Mouse (Mus musculus): ENCODE data around the gene Abcc5.

Abcc5 gene

DNA sequence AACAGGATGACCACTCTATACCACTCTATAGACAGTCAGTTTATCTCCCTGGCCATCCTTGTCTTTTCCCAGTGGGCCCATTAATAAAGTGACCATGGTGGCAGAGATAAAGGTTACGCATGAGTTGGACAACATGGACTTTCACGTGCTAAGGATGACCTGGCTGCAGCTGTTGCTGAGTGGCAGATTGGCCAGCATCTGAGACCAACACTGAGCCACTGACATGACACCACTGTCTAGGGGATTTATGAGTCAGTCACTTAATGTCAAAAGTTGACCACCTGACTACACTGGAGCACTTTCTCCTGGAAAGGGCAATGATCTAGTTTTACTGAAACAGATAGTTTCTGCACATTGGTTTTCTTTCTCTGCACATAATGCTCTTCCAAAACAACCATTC lies 71.4 kb downstream of the Abcc5 start:
- no peak for DNase-seq

DNA sequence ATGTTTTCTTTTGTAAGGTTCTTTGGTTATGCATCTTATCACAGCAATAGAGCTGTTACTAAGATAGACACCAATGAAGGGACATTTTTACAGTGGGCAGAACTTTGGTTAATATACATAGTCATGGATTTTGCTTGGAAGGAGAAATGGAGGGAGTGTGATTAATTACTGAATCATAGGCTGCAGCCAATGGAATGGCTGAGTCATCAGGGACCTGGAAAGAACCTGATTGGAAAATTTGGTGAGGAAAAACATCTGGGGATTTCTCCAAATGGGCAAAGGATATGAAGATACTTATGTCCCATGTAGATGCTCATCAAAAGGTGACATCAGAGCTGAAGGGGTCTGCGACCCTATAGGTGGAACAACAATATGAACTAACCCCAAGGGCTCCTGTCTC lies 72.2 kb downstream of the Abcc5 start:
- no peak for DNase-seq

DNA sequence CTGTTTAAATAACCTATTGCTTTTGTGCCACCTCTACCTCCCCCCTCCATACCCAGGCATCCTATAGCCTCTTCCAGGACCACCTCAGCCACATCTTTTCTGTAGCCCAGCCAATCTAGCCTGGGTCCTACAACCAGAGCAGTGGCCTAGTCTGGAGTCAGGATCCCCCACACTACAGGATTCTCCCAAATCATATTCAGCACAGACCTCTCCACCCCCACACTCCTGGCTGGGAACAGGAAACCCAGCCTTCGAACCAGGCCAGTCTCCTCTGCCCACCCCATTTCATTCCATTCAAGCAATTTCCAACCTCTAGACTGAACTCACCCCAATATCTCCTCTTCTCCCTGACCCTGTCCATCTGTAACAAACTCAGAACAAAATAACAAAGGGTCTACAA lies 80.7 kb downstream of the Abcc5 start:
- DNase-seq: no peak

DNA sequence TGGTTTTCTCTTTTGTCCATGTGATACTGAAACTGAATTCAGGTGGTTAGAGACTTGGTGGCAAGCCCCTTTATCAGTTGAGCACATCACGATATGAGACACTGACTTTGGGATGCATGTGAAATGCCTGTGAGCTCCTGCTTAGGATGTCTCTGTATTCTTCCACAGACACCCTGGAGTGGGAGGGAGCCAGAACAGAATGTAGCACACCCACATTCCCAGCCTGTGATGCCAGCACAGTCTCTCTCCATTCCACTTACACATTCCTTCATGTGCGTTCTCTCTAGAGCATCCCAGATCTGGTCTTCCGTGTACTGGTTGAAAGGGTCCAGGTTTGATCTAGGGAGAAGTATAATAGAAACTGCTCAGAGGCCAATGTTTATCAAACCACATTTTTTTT lies 87.6 kb downstream of the Abcc5 start:
- DNase-seq: no peak

DNA sequence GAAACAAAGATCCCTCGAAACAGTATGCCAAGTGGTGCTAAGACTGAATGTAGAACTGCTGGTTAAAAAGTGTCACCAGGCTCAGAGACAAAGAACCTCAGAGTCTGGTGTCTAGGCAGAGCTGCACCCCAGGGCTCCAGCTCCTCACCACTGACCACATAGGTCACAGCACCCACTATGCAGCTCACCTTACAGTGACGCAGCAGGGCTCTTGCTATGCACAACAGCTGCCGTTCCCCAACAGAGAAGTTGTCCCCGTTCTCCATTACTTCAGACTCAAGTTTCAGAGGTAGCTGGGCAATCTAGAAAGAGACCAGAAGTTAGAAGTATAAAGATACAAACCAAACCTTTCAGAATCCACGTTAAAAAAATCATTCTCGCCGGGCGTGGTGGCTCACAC lies 91.3 kb downstream of the Abcc5 start:
- DNase-seq: no peak

DNA sequence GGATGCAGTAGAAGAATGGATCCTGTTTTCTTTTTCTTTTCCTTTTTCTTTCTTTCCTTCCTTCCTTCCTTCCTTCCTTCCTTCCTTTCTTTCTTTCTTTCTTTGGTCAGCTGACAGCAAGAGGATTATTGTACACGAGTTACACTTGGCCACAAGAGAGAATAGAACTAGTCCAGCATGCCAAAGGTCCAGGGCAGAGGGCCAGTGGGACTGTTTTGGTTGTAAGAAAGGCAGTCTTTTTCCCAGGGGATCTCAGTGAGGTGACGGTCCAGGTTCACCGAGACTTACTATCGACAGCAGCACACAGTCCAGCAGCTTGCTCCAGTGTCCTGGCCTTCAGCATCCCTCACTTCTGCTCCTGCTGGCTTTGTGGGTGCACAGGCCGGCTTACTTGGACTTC lies 97.9 kb downstream of the Abcc5 start:
- DNase-seq: no peak

DNA sequence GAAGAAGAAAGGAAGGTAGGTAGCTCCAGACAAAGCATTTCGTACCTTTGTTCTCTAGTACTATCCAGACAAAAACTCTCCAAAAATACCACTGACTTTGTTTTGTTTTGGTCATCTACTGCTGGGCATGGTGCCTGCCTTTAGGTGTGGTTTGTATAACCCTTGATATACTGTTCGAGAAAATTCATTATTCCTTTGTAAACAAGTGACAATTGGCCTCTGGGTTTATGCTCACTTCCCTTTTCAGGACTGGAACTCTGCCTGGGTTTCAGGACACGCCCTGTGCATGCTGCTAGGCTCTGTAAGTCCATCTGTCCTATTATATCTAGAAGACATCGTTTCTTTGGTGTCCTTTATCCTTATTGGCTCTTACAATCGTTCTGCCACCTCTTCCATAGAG lies 100.9 kb downstream of the Abcc5 start, which contains the start of gene Cyp2ab1:
Gene Cyp2ab1, minus strand, starts transcription at position 119 of the 400 bp plus-strand sequence.
- peak; percentile 44 for DNase-seq

DNA sequence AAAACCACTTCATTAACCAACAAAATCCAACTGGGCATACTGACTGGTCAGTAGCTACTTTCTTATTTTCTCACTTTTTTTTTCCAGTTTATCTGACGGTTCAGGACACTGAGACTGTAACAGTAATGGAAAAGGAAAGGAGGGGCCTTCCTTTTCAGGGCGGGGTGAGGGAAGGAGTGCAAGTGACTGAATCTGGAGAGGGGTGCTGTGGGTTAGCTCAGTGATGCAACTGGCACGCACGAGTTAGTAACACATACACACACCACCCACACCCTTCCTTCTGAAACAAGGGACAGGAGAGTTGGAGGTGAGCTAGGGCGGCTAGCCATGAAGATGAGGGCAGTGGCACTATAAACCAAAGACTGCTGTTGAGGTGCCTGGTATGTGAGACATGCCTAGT lies 102.3 kb downstream of the Abcc5 start:
- peak; percentile 48 for DNase-seq

DNA sequence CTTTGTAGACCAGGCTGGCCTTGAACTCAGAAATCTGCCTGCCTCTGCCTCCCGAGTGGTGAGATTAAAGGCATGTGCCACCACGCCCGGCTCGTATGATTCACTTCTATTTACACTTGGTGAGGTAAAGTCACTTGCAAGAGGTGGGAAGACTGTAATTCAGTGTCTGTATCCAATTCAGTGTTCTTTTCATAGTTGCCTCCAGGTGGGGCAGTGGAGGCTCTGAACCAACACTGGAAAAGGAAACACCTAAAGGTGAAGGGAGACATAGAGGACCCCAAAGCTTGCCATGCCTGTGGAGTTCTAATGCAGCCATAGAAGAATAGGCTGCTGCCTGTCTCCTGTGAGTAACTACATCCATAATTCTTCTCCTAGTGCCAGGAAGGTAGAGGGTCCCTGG lies 103.9 kb downstream of the Abcc5 start:
- DNase-seq: no peak

DNA sequence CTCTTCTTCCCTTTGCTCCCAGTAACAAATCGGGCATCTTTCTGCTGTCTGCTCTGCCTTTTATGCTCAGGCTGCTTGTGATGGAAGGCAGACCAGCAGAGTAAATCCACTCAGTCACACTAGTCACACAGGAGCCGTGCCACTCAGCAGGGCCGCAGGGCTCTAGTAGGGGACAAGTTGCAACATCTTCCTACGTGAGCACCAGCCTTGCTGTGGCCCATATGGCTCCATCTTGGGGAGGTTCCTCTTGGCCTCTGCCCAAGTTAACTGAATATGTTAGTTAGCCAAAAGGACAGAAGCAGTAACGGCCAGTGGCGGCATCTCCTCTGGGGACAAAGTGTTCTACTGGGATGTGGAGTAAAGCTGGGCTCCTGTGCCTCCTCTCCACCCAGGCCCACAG lies 109.4 kb downstream of the Abcc5 start:
- DNase-seq: no peak

DNA sequence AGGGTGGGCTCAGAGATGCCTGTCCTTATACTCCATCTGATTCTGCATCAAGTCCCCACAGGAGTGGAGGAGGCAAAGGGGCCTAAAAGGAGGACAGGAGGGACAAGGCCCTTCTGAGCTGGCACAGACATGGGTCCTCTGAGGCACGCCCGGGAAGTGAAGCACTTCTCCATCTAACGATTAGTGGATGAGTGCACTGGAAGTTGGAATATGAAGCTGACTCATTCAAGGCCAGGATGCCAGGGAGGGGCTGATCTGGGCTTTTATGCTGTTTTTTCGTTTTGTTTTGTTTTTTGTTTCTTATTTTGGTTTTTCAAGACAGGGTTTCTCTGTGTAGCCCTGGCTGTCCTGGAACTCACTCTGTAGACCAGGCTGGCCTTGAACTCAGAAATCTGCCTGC lies 110.9 kb downstream of the Abcc5 start:
- no peak for DNase-seq

DNA sequence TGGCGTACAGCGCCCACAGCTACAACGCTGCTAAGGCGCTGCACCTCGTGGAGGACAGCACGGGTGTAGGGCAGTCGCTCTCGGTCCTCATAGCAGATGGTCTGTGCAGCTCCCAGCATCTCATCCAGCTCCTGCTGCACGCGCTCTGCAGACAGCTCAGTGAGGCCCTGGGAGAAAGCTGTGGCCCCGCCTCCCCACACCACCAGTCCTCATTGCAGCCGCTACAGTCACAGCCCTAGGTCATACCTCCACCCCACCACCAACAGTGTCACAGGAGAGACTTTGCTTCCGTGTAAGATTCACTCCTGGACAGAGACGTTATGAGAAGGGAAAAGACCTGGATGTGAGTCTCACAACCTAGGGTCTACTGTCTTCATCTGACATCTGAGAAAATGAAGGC lies 113.9 kb downstream of the Abcc5 start:
- DNase-seq: no peak

DNA sequence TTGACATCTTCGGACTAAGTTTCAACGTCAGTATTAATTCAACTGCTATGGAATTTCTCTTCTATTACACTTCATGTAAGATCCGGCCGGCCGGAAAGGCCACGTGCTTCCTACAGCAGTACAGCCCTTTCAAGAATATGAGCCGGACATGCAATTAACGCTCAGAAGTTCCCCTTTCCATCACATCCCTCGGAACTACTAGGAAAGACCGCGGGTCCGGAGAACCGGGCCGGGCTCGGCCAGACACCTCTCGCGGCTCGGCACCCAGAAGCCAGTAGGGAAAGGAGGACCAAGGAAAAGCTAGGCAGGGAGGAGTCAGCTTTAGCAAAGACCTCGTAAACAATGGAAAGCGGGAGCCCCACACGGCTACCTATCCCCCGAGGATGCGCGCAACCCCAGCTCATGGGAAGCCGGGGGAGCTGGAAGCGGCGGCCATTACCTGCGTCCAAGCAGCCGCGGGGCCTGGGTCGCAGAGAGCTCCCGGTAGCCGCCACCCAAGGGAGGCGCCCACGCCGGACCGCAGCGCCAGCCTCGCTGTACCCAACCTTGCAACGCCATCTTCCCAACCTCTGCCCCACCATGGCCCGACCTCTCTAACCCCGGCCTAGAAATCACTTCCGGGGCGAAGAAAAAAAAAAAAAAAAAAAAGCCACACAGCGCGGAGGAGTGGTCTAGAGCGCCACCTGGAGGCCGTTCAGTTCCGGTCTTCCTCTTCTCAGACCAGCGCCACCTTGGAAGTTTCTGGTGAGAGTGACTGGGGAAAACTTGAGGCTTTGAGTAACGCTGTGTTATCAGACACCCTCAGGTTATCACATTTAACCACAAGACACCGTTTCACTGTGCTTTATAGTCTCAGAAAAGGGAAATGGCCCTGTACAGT lies 124.2 kb downstream of the Abcc5 start, which contains the start of gene Parl:
Gene Parl, minus strand, starts transcription at position 618 of the 880 bp plus-strand sequence.
- DNase-seq: peak; percentile 88

DNA sequence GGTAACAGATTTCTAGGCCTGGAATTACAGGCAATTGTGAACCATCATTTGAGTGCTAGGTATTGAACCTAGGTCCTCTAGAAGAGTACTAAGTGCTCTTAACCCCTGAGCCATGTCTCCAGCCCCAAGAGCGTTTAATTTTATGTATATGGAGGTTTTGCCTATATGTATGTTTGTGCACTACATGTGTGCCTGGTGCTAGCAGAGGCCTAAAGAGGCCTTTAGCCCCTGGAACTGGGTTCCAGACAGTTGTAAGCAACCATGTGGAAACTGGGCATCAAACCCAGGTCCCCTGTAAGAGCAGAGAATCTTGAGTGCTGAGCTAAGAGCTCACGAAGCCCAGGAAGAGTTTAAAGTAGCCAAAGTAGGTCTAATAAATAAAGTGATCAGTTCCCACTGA lies 126.1 kb downstream of the Abcc5 start:
- DNase-seq: no peak
